Mouse (Mus musculus) olfactory bulb, adult 2 months (tissue): ENCODE measurements around the gene Ccdc8. TPM values are rescaled to one million over a fixed set of nuclear protein-coding genes. Genes with fewer than 3 reads are reported as not detected.
"Not testable (repeated sequence)": the region's sequence is repeated elsewhere in the genome, so short reads cannot be mapped to it uniquely, and the experiment has no call there.

ENCODE experiments used
- H3K27ac ChIP-seq: fragments of 200-500 bp; 2 replicates; pipeline ENCODE4 v1.5.1; 2012; ENCODE audit warnings: low read depth, low read length; ENCODE audit not compliant: insufficient read depth
- H3K4me1 ChIP-seq: fragments of 200-500 bp; 2 replicates; pipeline ENCODE4 v1.6.1; 2012; ENCODE audit warnings: low read length; ENCODE audit not compliant: control insufficient read depth, insufficient read depth
- H3K4me3 ChIP-seq: fragments of 200-500 bp; 2 replicates; pipeline ENCODE4 v1.5.1; 2012; ENCODE audit warnings: mild to moderate bottlenecking, low read depth, low read length, moderate library complexity; ENCODE audit not compliant: insufficient read depth
- CTCF ChIP-seq: fragments of 200-500 bp; IDR thresholded peaks from 2 replicates; pipeline ENCODE4 v1.5.1; 2012; ENCODE audit warnings: low read depth, mild to moderate bottlenecking, low read length, moderate library complexity; ENCODE audit not compliant: insufficient read depth
- POLR2A ChIP-seq: fragments of 200-500 bp; IDR thresholded peaks from 2 replicates; pipeline ENCODE4 v1.6.1; 2012; ENCODE audit warnings: mild to moderate bottlenecking, low read depth, low read length, moderate library complexity; ENCODE audit not compliant: insufficient read depth
- WGBS: fragments of 180-500 bp; shearing (Covaris S2); methylation state at CpG from one replicate; pipeline ENCODE4 v1.1.7; 2018; 5-methylcytosine and 5-hydroxymethylcytosine counted together
- polyA plus RNA-seq: library from polyadenylated mRNA; stranded (reverse); fragments of >200 nt; gene quantifications from 2 replicates; pipeline ENCODE4 v1.2.4, GENCODE M21; 2012; ENCODE audit warnings: low replicate concordance; ENCODE audit not compliant: missing spikeins, insufficient read depth, insufficient read length

Ccdc8 gene
- polyA plus RNA-seq, 1 experiment = not detected

DNA sequence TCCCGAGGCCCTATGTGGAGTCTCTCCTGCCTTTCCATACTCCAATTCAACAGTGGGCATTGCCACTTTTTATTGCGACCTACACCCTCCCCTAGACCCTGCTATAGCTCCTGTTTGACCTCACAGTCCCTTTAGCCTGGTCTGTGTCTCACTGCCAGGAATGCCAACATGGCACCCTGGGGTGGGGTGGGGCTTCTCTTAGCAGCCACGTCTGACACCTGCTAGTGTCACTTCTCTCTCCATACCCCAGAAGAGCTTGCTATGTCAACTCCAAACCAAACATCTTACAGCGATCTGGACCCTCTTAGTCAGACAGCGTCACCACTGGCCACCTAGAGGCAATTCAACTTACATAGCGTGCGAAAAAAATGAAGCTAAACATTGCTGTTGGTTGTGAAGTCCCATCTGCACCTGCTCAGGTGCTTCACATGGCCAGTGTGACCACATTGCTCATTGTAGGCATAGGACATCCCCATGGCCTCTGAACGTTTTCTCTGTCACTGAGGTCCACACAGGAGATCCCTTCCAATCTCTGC is 43.5 kb upstream of the Ccdc8 start:
- WGBS = 47% methylated on average over 8 of the region's 8 CpGs
- H3K27ac ChIP-seq = 0 out of 2 replicates have a peak overlapping the region, but pooled peaks have one; percentile 73
- no peak for TF ChIP-seq POLR2A
- TF ChIP-seq CTCF = no peak
- H3K4me1 ChIP-seq = peaks cover 42% of the 10 kb centered on the region
- peak overlapping the region; percentile 97 for H3K4me3 ChIP-seq

DNA sequence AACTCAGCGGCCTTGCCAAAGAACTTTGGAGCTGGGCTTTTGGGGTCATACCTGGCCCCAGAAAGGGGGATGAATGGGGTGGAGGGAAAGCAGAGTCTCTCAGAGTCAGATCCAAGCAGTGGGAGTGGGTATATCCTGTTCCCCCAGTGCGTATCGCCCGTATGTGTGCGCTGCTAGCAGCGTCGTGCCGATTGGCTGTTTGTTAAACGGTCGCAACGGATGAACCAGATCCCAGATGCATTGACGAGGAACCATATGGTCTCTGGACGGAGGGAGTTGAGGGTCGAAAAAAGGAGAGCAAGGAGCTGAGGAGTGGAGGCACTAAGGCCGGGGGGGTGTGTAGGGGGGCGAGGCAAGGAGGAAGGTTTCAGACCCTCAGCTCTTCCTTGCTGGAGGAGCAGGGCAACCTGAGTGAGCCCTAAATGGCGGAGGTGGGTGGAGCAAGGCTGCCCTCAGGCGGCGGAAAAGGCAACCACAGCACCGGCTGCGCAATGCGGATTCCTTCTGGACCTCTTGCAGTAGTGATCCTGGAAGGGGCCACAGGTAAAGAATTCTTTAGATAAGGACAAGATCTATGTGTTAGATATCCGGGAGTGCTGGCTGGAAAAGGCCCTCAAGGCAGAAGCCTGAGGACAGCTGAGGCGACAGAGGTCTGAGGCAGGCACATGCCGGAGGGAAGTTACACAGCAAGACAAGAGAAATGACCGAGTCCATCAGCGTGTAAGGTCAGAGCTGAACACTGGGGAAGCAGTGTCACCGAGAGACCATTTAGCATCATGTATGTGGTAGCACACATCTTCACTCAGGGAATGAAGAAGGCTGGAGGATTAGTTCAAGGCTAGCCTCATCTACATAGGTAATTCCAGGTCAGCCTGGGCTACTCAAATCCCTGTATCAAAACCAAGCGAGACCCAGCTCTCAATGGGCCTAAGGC is 42.3 kb upstream of the Ccdc8 start:
- whole genome bisulfite sequencing = 8% methylated on average over 29 of the region's 29 CpGs
- H3K4me1 ChIP-seq = peaks cover 38% of the 10 kb centered on the region

DNA sequence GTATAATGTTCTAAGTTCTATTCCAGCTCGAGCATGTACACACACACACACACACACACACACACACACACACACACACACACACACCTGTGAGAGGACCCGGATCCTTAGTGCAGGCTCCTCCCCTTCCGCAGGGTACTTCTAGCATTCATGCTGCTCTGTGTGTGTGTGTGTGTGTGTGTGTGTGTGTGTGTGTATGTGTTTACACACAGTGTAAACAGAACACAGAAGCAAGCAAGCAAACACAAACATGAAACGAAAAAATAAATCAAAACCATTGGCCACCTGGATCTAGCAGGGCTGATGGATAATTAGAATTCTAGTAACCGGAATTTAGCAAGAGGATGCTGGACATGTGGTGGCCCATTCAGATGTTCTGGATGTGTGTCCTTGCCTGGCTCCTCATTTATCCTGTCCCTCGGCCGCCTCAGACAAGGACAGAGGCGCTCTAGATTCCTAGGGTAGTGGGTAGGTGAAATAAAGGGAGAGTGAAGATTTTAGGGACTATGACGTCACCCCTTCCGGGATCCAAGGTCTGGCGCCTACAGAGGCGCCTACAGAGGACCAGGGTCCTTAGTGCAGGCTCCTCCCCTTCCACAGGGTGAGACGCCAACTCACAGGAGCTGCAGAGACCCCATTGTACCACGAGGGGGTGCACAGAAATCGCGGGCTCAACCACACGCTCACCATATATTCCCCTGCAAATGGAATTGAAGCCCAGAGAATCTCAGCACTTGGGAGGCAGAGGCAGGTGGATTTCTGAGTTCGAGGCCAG is 41.5 kb upstream of the Ccdc8 start:
- TF ChIP-seq POLR2A (no peak), CTCF (peak; percentile 88; the same call in 1 of the 2 replicates)
- H3K27ac ChIP-seq = peak overlapping the region; percentile 39
- WGBS = 15% methylated on average over 18 of the region's 18 CpGs
- H3K4me1 ChIP-seq = peaks cover 34% of the 10 kb centered on the region
- no peak overlapping the region for H3K4me3 ChIP-seq

More for the DNA sequence above, 42.3 kb upstream of the Ccdc8 start:
- Histone ChIP-seq H3K27ac (peak overlapping the region; percentile 73), H3K4me3 (peak overlapping the region; percentile 33)
- TF ChIP-seq POLR2A = peak; percentile 37
- TF ChIP-seq CTCF = peak; percentile 96

DNA sequence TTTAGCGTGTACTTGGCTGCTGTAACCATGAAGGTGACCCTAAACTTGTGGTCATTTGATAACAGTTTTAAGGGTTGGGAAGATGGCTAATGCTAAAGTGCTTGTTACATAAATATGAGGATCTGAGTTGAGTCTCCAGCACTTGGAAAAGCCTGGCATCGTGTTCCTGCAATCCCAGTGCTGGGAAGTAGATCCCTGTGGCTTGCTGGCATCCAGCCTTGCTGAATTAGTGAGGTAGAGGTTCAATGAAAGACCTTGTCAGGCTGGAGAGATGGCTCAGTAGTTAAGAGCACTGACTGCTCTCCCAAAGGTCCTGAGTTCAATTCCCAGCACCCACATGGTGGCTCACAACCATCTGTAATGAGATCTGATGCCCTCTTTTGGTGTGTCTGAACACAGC is 38.7 kb upstream of the Ccdc8 start:
- not testable (repeated sequence) for H3K4me3 ChIP-seq, H3K27ac ChIP-seq
- WGBS = 76% methylated on average over 2 of the region's 2 CpGs
- peaks cover 31% of the 10 kb centered on the region for H3K4me1 ChIP-seq

DNA sequence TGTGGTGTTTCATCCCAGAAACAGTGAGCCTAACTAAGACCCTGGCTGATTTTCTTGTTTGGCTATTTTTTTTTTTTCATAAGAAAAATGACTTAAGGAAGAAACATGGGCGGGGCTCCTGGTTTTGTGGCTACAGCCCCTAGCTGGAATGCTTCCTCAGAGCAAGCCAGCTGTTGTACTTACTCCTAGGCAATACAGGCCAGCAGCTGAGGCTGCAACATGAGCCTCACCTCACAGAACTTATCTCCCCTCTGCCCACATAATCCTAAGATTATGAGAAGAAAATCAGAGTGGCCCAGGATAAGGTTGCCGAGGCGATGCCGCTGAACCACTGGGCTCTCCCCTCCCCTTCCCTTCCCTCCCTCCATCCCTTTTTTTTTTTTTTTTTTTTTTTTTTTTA is 36.8 kb upstream of the Ccdc8 start:
- no peak overlapping the region for H3K4me3 ChIP-seq
- H3K4me1 ChIP-seq = peaks cover 30% of the 10 kb centered on the region
- no peak overlapping the region for H3K27ac ChIP-seq
- WGBS = 43% methylated on average over 4 of the region's 4 CpGs
- TF ChIP-seq POLR2A (no peak), CTCF (no peak)

DNA sequence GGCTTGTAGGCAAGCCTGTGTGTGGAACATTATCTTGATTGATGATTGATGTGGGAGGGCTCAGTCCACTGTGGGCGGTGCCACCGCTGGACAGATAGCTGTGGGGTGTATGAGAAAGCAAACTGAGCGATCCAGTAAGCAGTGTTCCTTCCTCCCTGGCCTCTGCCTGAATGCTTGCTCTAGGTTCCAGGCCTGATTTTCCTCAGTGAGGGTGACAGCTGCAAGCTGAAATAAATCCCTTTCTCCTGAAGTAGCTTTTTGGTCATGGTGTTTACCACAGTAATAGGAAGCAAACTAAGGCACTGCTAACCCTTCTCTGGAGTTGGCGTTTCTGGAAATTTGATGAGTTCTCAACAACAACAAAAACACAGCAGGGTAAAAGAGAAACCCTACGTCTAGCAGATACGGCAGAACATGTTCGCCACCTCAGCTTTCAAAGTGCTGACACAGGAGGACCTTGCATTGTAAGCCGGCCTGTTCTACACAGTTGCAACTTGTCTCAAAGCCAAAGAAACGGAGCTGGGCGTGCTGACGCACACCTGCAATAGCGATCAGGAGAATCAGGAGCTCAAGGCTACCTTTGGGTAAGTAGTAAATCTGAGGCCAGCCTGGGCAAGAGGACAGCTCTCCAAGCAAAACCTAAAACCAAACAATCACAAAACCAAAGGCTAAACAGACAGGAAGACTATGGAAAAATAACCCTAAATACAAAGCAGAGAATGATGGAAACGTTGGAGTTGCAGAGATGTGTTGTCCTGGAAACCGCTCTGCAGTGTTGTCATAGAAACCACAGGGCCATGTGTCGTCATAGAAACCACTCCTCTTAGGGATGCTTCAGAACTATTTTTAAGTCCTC is 35.9 kb upstream of the Ccdc8 start:
- no peak overlapping the region for H3K4me3 ChIP-seq
- TF ChIP-seq POLR2A (no peak), CTCF (no peak)
- H3K4me1 ChIP-seq = peaks cover 39% of the 10 kb centered on the region
- WGBS = 27% methylated on average over 15 of the region's 15 CpGs
- peak overlapping the region; percentile 95 for H3K27ac ChIP-seq

DNA sequence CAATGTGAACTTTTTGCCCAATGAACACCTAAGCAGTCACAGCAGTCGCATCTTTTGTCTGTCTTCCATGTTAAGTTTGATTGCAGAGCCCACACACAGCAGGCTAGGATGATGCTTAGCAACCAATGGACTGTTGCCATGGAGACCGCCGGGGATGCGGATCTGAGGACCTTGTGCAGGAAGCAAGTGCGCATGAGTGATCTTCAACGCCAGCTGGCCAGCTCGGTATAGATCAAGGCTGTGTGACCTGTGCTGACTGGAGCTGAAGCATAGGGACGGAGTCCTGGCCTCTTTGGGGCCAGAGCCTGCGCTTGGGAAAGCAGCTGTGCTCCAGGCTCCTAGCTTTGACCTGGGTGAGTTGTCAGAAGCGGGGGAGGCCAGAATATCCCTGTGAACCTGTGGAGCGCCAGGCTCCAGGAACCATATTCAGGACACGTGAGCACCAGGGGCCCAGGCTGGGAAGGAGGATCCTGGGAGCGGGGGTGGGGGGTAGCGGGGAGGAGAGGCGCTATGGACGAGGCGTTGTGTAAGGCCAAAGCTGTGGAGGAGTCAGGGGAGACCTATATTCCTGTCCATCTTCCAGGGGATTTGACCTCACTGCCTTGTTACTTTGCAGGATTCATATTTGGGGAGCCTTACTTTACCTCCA is 32.8 kb upstream of the Ccdc8 start, which contains the start of gene Pnmal1:
TSS of gene Pnmal1 (plus strand) at position 141 of the 649 bp plus-strand sequence.
- 11% methylated on average over 17 of the region's 17 CpGs for WGBS
- TF ChIP-seq POLR2A (peak; percentile 38; the same call in 1 of the 2 replicates), CTCF (no peak)
- Histone ChIP-seq H3K4me3 (peak within 1 kb of the TSS; percentile 66), H3K4me1 (peaks cover 49% of the 10 kb centered on the region), H3K27ac (peak within 1 kb of the TSS; percentile 91)

DNA sequence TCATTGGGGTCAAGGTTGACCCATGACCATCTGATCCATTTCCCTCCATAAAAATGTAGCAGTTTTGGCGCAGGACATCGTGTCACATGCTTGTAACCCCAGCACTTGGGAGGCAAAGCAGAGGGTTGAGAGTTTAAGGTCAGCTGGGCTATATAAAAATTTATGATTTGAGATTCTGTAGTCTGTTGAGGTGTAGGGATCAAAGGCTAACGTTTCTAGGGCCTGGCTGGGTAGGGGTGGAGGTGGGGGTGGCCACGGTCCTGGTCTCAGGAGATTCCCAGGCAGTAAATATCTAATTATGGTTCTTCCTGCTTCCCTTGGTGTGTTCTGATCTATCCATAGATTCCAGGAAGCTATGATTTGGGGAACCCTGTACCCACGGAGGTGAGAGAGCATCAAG is 30.8 kb upstream of the Ccdc8 start:
- TF ChIP-seq CTCF (no peak), POLR2A (no peak)
- H3K4me1 ChIP-seq = peaks cover 42% of the 10 kb centered on the region
- H3K27ac ChIP-seq = no peak overlapping the region
- H3K4me3 ChIP-seq = peak overlapping the region; percentile 66; the same call in 1 of the 2 replicates
- 73% methylated on average over 5 of the region's 5 CpGs for WGBS
